Mouse (Mus musculus) embryonic fibroblast, embryonic 13.5 days (primary cell): Measurements from ENCODE around the gene Ppp2r1b.

Experiments
- CTCF ChIP-seq: IDR thresholded peaks from 2 replicates; pipeline ENCODE4 v1.5.1; 2011; ENCODE audit warnings: mild to moderate bottlenecking, control low read depth, low read length, moderate library complexity, borderline replicate concordance; ENCODE audit not compliant: insufficient read depth
- POLR2A ChIP-seq: IDR thresholded peaks from 2 replicates; pipeline ENCODE4 v1.6.1; 2011; ENCODE audit warnings: low read depth, mild to moderate bottlenecking, control low read depth, low read length, moderate library complexity

GRCm38 (mm10) chr9:50808471-50808870 lies 36.6 kb upstream of the Ppp2r1b start:
- TF ChIP-seq CTCF (no peak), POLR2A (no peak)
